Mouse (Mus musculus) heart, embryonic 14.5 days (tissue): ENCODE results near the gene Sv2c. TPM values are rescaled to one million over a fixed set of nuclear protein-coding genes. Genes with fewer than 3 reads are reported as not detected.
A peak's percentile ranks its signal among the peaks of the same experiment; 100 is the strongest.

Experiments used
- ATAC-seq: fragments of 200-750 bp; cut with Nextera tagmentation; 2 replicates; pipeline ENCODE4 v1.8.0; 2017; ENCODE audit warnings: low read depth, moderate TSS enrichment; ENCODE audit not compliant: insufficient number of reproducible peaks, insufficient read depth, low FRiP score
- H3K27ac ChIP-seq, 2 experiments: fragments of 200-500 bp in 1 of 2; fragments of 300-500 bp in 1 of 2; sonication (generic) in 1 of 2; replicated peaks in 1 of 2; 2 replicates each; pipeline ENCODE4 v1.5.1; 2012 to 2014; ENCODE audit warnings: low read depth in 2 of 2, low read length in 2 of 2, control low read depth in 1 of 2, mild to moderate bottlenecking in 1 of 2, mixed read lengths in 1 of 2; ENCODE audit not compliant: control insufficient read depth in 1 of 2, insufficient read depth in 1 of 2
- H3K27me3 ChIP-seq: fragments of 300-500 bp; sonication (generic); 2 replicates; pipeline ENCODE4 v1.6.1; 2014; ENCODE audit warnings: mild to moderate bottlenecking, low read length, control low read depth; ENCODE audit not compliant: control insufficient read depth, insufficient read depth
- H3K36me3 ChIP-seq: fragments of 300-500 bp; sonication (generic); 2 replicates; pipeline ENCODE4 v1.6.1; 2014; ENCODE audit warnings: mild to moderate bottlenecking, control low read depth, low read length, mixed read lengths; ENCODE audit not compliant: control insufficient read depth, insufficient read depth
- H3K4me1 ChIP-seq, 2 experiments: fragments of 200-500 bp in 1 of 2; fragments of 300-500 bp in 1 of 2; sonication (generic) in 1 of 2; 2 replicates each; pipeline ENCODE4 v1.6.1; 2012 to 2014; ENCODE audit warnings: low read length in 2 of 2, control low read depth in 1 of 2, mixed read lengths in 1 of 2; ENCODE audit not compliant: control insufficient read depth in 2 of 2, insufficient read depth in 2 of 2
- H3K4me2 ChIP-seq: fragments of 300-500 bp; sonication (generic); 2 replicates; pipeline ENCODE4 v1.6.1; 2014; ENCODE audit warnings: mild to moderate bottlenecking, low read length
- H3K4me3 ChIP-seq, 2 experiments: fragments of 200-500 bp in 1 of 2; fragments of 300-500 bp in 1 of 2; sonication (generic) in 1 of 2; 2 replicates each; pipeline ENCODE4 v1.5.1; 2012 to 2014; ENCODE audit warnings: low read length in 2 of 2, mild to moderate bottlenecking in 2 of 2, control low read depth in 1 of 2, low read depth in 1 of 2, moderate library complexity in 1 of 2; ENCODE audit not compliant: control insufficient read depth in 1 of 2, insufficient read depth in 1 of 2
- H3K9ac ChIP-seq: fragments of 300-500 bp; sonication (generic); 2 replicates; pipeline ENCODE4 v1.6.1; 2014; ENCODE audit warnings: mild to moderate bottlenecking, low read length
- H3K9me3 ChIP-seq: fragments of 300-500 bp; sonication (generic); 2 replicates; pipeline ENCODE4 v1.6.1; 2016; ENCODE audit warnings: low read length, control low read depth; ENCODE audit not compliant: control insufficient read depth
- whole genome bisulfite sequencing: fragments of 180-500 bp; shearing (Covaris S2); extraction: QIAGEN DNeasy Blood & Tissue Kit; methylation state at CpG from one replicate; pipeline ENCODE4 v1.1.7; 2014; 5-methylcytosine and 5-hydroxymethylcytosine counted together
- polyA plus RNA-seq: library from polyadenylated mRNA; unstranded; fragments of >200 nt; fragmentation: Nextera tagmentation; extraction: Ambion mirVana; gene quantifications from 2 replicates; pipeline ENCODE4 v1.2.1, GENCODE M21; 2014

The Sv2c gene
- polyA plus RNA-seq, 1 experiment from 2014 or later = 1.4 TPM

DNA sequence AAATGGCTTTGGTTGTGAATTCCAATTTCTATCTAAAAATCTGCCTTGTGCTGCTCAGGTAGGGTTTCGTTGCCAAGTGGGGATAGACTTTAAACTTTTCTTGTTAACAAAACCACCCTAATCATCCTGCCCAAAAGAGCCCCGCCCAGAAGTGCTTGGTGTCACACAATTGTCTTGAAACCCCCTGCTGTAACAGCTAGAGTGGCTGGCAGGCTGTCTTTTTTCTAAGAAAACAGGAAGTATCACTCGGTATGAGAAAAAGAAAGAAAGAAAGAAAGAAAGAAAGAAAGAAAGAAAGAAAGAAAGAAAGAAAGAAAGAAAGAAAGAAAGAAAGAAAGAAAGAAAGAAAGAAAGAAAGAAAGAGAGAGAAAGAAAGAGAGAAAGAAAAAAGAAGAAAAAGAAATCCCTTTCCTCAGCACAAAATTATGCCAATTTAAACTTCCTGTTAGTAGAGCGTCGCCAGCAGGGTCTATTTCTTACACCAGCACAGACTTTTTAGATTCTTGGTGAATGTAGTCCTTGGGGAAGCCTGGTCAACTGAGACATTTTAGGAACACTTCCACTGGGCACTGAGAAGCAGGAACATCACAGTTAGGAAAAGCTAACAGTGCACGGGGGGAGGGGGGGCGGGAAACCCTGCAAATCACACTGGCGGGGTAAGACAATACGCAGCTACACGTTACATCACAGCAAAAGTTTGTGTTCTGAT is 171.7 kb downstream of the Sv2c start:
- Histone ChIP-seq H3K9ac (peak overlapping the region; percentile 68), H3K36me3 (no peaks in the 10 kb centered on the region), H3K4me3 (peak overlapping the region; percentile 42 to 43), H3K4me1 (peaks cover 13 to 26% of the 10 kb centered on the region in 2 experiments), H3K27ac (peak overlapping the region in 1 of 2 experiments; percentile 26; a peak in 1 of 4 replicates), H3K9me3 (no peaks in the 10 kb centered on the region), H3K4me2 (peak overlapping the region; percentile 88), H3K27me3 (no peaks in the 10 kb centered on the region)
- WGBS = 8% methylated on average over 10 of the region's 10 CpGs
- ATAC-seq = no peak

DNA sequence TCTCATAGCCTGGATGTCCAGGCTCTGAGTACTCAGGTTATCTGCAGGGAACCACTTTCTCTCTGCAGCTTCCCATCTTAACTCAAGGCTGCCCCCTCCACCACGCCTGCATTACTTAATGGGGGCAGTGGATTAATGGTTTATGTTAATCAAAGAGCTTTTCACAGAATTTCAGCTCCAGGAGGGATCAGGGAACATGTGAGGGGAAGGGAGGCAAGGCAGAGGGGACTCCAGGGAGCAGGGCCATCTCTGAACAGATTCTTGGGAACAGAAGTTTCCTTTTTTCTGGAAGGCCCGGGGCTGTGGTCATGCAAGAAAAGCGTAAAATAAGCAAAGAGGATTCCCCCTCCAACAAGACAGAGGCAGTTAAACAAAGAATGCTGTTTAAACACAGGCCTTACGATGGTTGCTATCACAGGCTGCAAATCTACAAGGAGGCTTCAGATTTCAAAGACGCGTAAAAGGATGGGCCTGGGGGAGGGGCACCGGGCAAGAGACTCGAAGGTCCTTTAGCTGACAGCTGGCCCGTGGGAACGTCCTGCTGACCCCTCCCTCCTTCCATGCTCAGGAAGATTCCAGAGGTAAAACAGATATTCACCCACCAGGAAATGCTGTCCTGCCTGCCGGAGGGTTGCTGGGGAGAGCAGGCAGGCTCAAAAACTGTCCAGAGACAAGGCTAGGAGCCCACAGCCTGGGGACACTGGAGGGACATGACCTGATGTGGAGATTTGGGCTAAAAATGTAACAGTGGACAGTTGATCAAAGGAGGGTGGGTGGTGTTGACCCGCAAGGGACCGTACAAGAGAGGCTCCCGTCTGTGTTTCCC is 172.5 kb downstream of the Sv2c start:
- no peak for ATAC-seq
- no peak overlapping the region for H3K9ac ChIP-seq
- no peaks in the 10 kb centered on the region for H3K9me3 ChIP-seq
- H3K36me3 ChIP-seq = no peaks in the 10 kb centered on the region
- no peak overlapping the region; a peak in 1 of 4 replicates for H3K27ac ChIP-seq
- peak overlapping the region; percentile 88 for H3K4me2 ChIP-seq
- H3K4me1 ChIP-seq = peaks cover 10 to 26% of the 10 kb centered on the region in 2 experiments
- H3K4me3 ChIP-seq = no peak overlapping the region
- no peaks in the 10 kb centered on the region for H3K27me3 ChIP-seq
- WGBS = 17% methylated on average over 14 of the region's 14 CpGs

DNA sequence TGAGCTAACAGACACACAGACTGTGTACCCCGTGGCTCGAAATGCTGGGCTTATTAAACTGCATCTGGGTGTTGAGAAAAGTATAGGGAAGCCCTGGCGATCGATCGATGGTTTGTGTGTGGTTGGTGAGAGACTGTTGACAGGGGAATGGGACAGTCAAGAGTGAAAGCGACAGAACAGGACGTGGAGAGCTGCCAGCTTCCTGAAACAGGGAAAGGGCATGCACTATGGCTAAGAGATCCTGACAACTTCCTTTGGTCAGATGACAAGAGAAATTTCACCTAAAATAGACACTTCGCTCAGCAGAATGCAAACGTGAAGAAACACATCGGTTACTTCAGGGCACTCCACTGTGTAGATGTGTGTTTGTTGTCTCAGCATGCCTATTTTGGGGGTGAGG is 175.2 kb downstream of the Sv2c start:
- H3K36me3 ChIP-seq = no peaks in the 10 kb centered on the region
- H3K27me3 ChIP-seq = no peaks in the 10 kb centered on the region
- no peak overlapping the region for H3K4me3 ChIP-seq
- peak overlapping the region; percentile 29; the same call in 1 of the 2 replicates for H3K4me2 ChIP-seq
- H3K9me3 ChIP-seq = no peaks in the 10 kb centered on the region
- H3K4me1 ChIP-seq = peaks cover 7 to 20% of the 10 kb centered on the region in 2 experiments
- H3K27ac ChIP-seq = no peak overlapping the region
- H3K9ac ChIP-seq = no peak overlapping the region
- 0 out of 2 replicates have a peak, but pooled peaks have one; percentile 31 for ATAC-seq
- 21% methylated on average over 10 of the region's 10 CpGs for WGBS

DNA sequence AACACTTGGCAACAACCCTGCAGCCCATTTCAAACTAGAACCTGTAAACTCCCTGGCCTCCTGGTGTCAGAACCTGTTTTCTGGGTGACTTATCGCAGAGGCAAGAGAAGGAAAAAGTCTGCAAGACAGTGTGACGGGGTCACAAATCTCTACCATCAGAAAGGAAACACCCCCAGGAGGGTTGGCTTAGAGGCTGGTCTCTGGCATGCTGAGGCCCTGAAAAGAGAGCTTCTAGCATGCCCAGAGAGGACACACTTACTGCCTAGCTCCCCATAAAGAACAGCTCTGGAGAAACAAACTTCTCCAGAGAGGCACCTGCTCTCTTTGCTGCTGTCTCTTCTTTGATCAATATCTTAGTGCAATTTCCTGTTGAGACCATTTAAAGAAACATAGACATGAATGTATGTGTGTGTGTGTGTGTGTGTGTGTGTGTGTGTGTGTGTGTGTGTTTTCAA is 176.0 kb downstream of the Sv2c start:
- no peaks in the 10 kb centered on the region for H3K36me3 ChIP-seq
- no peaks in the 10 kb centered on the region for H3K9me3 ChIP-seq
- 67% methylated on average over 2 of the region's 2 CpGs for WGBS
- no peak overlapping the region for H3K9ac ChIP-seq
- no peak overlapping the region for H3K4me3 ChIP-seq
- no peak for ATAC-seq
- H3K4me1 ChIP-seq = peaks cover 7 to 20% of the 10 kb centered on the region in 2 experiments
- no peaks in the 10 kb centered on the region for H3K27me3 ChIP-seq
- no peak overlapping the region for H3K27ac ChIP-seq
- no peak overlapping the region for H3K4me2 ChIP-seq

DNA sequence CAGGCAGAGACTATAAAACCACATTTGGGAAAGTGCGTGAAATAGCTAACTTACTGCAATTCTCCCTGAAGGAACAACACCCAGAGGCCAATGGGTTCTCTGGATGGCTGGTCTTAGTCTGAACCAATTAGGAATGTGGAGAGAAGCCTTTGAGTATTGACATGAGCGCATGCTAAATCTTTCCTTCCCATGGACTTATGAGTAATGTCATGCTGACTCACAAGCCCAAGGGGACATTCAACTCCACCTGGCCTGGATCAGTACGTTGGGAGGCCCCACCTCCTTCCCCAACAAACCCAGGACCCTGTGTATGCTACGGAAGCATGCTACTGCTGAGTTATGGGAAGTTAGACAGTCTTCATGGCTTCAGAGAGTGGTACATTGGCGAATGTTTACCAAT is 177.2 kb downstream of the Sv2c start:
- ATAC-seq = no peak
- Histone ChIP-seq H3K27me3 (no peaks in the 10 kb centered on the region), H3K4me2 (no peak overlapping the region), H3K27ac (no peak overlapping the region), H3K4me3 (no peak overlapping the region), H3K9me3 (no peaks in the 10 kb centered on the region), H3K36me3 (no peaks in the 10 kb centered on the region), H3K9ac (no peak overlapping the region), H3K4me1 (peaks cover 7 to 16% of the 10 kb centered on the region in 2 experiments)
- 91% methylated on average over 5 of the region's 5 CpGs for WGBS

DNA sequence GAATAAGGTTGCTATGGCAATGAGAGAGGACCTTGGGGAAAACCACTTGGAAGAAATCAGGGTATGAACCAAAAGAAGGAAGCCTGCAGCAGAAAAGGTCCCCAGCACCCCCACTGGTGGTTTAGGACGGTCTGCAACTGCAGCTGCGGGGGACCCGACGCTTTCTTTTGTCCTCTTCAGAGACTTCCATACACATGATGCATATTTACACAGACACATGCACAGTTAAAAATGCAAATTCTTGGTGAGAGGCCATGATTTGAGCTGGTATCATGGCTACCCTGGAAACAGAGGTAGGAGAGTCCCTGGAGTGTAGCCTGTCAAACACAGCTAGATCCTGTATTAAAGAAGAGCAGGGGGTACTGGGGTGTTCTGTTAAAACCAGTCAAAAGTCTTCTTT is 178.7 kb downstream of the Sv2c start:
- no peaks in the 10 kb centered on the region for H3K9me3 ChIP-seq
- 79% methylated on average over 4 of the region's 4 CpGs for WGBS

DNA sequence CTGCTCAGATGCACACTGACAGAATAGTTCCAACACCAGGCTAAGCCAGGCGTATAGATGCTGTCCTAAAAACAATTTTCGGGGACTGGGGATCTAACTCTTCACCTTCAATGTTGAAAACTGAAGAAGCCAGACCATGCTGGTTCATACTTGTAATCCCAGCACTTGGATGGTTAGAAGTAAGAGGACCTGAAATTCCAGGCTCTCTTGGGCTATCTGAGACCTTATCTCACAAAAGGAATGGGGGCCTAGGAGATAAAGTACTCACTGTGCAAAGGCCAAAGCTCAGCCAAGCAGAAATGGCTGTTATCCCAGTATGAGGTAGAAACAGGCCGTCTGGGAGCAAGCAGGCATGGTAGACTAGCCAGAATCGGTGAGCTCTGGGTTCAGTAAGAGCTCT is 180.1 kb downstream of the Sv2c start:
- H3K9ac ChIP-seq = no peak overlapping the region
- H3K36me3 ChIP-seq = no peaks in the 10 kb centered on the region
- WGBS = 52% methylated on average over 4 of the region's 4 CpGs
- no peak overlapping the region for H3K4me2 ChIP-seq
- H3K4me3 ChIP-seq = no peak overlapping the region
- H3K4me1 ChIP-seq = peaks cover 3 to 5% of the 10 kb centered on the region in 2 experiments; a peak in 3 of 4 replicates
- no peak for ATAC-seq
- no peaks in the 10 kb centered on the region for H3K27me3 ChIP-seq
- H3K9me3 ChIP-seq = no peaks in the 10 kb centered on the region
- no peak overlapping the region for H3K27ac ChIP-seq

More for the DNA sequence above, 178.7 kb downstream of the Sv2c start:
- ATAC-seq = no peak
- Histone ChIP-seq H3K36me3 (no peaks in the 10 kb centered on the region), H3K4me2 (no peak overlapping the region), H3K27me3 (no peaks in the 10 kb centered on the region), H3K4me1 (peaks cover 4 to 8% of the 10 kb centered on the region in 2 experiments; a peak in 3 of 4 replicates), H3K4me3 (no peak overlapping the region), H3K27ac (no peak overlapping the region), H3K9ac (no peak overlapping the region)
